ENCODE assay signal across 8 mouse cellular contexts in the genomic region with DNA sequence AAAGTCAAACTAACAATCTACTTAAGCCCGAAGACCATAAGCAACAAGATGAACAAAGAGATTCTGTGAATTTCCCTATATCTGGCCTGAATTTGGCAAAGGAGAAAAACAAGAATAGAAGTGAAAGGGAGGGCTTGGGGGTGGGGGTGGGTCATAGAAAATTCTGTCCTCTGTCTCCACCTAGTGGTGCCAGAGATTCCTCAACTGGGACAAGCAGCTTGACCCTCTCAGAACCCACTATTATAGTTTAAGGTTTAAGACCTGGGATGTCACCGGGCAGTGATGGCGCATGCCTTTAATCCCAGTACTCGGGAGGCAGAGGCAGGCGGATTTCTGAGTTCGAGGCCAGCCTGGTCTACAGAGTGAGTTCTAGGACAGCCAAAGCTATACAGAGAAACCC. TPM values are rescaled to one million over a fixed set of nuclear protein-coding genes. Genes with fewer than 3 reads are reported as not detected.
DNase-seq lines count a peak whose midpoint lies in the region; ATAC-seq lines count a peak whose summit lies in the region.

No protein-coding gene starts in this region.

- H3K27me3 ChIP-seq in heart, embryonic 10.5 days (ENCODE audit: insufficient read depth, poor library complexity, severe bottlenecking) = no peaks in the 10 kb centered on the region

- H3K4me1 ChIP-seq in heart, embryonic 10.5 days = peaks cover 5% of the 10 kb centered on the region

- DNase-seq in heart, adult 11 months = peak; percentile 93
- no peak for DNase-seq in heart, embryonic 10.5 days (ENCODE audit: low spot score)
- DNase-seq in urinary bladder, postnatal 14 days (ENCODE audit: low spot score) = peak; percentile 45
- DNase-seq in urinary bladder, postnatal 4 days (ENCODE audit: low spot score in 2 of 2) = no peak
- DNase-seq in cerebellum, postnatal 36 days = peak; percentile 23 to 39

- 63% methylated on average over 6 of the region's 6 CpGs for WGBS in heart, embryonic 10.5 days

- H3K27ac ChIP-seq in heart, embryonic 10.5 days = no peak overlapping the region

- no peak overlapping the region for H3K4me3 ChIP-seq in heart, embryonic 10.5 days

- peak; percentile 48 for ATAC-seq in inflammation-experienced regulatory T-cells, adult 6 months
- peak; percentile 71 for ATAC-seq in megakaryocyte, adult 5-6 weeks (ENCODE audit: poor library complexity, severe bottlenecking)
- ATAC-seq in activated CD4-positive, CD25-positive, alpha-beta regulatory T cell, adult 4 months = no peak

- H3K36me3 ChIP-seq in heart, embryonic 10.5 days = no peaks in the 10 kb centered on the region

- H3K9me3 ChIP-seq in heart, embryonic 10.5 days = no peaks in the 10 kb centered on the region

RNA-seq across cellular contexts. Expression of gene Nf2, which starts 12.6 kb away (rescaled TPM):
- polyA plus RNA-seq in heart, embryonic 10.5 days (2016; fragmentation: Nextera tagmentation; extraction: Ambion mirVana) = 43.2 and 52.5 TPM in 2 replicates
- 10 to 100 TPM; 18.7 to 22.5 (median 19.3) TPM for polyA plus RNA-seq in inflammation-experienced regulatory T-cells, adult 6 months (2017; shearing (Covaris generic))
- 12.4 and 12.6 TPM in 2 replicates for total RNA-seq in megakaryocyte, adult 5-6 weeks (2015)
- total RNA-seq in megakaryocyte, adult 5-6 weeks (2017) = 36.7 and 55.3 TPM in 2 replicates
- 10 to 100 TPM; 14.1 to 19.1 TPM for polyA plus RNA-seq in activated CD4-positive, CD25-positive, alpha-beta regulatory T cell, adult 4 months (2017; shearing (Covaris generic))

RNA-seq across cellular contexts. Expression of gene Nipsnap1, which starts 37.0 kb away (rescaled TPM):
- polyA plus RNA-seq in heart, embryonic 10.5 days (2016; fragmentation: Nextera tagmentation; extraction: Ambion mirVana) = 43.6 and 60.9 TPM in 2 replicates
- polyA plus RNA-seq in inflammation-experienced regulatory T-cells, adult 6 months (2017; shearing (Covaris generic)) = 10 to 100 TPM; 39.9 to 64.8 (median 57.5) TPM
- 1.8 and 3.1 TPM in 2 replicates for total RNA-seq in megakaryocyte, adult 5-6 weeks (2015)
- total RNA-seq in megakaryocyte, adult 5-6 weeks (2017) = 3.9 and 5.9 TPM in 2 replicates
- polyA plus RNA-seq in activated CD4-positive, CD25-positive, alpha-beta regulatory T cell, adult 4 months (2017; shearing (Covaris generic)) = 10 to 100 TPM; 41.5 to 43.3 TPM

RNA-seq across cellular contexts. Expression of gene Thoc5, which starts 58.4 kb away (rescaled TPM):
- 32.2 and 36.9 TPM in 2 replicates for polyA plus RNA-seq in heart, embryonic 10.5 days (2016; fragmentation: Nextera tagmentation; extraction: Ambion mirVana)
- polyA plus RNA-seq in inflammation-experienced regulatory T-cells, adult 6 months (2017; shearing (Covaris generic)) = 10 to 100 TPM; 32.7 to 43.7 (median 36.2) TPM
- total RNA-seq in megakaryocyte, adult 5-6 weeks (2015) = 14.0 and 16.5 TPM in 2 replicates
- 31.6 and 32.3 TPM in 2 replicates for total RNA-seq in megakaryocyte, adult 5-6 weeks (2017)
- 10 to 100 TPM; 31.6 to 45.2 TPM for polyA plus RNA-seq in activated CD4-positive, CD25-positive, alpha-beta regulatory T cell, adult 4 months (2017; shearing (Covaris generic))

Comparison
In these comparisons a context has a peak if more than half of its experiments do, and no peak if none do; other contexts are left out.
1. DNase-seq: peak in heart, adult 11 months (single experiment), urinary bladder, postnatal 14 days (single experiment) and cerebellum, postnatal 36 days (2 of 2); none in heart, embryonic 10.5 days (single experiment) and urinary bladder, postnatal 4 days (0 of 2).